Mouse (Mus musculus): ENCODE results near the gene Serpina1f. TPM values are rescaled to one million over a fixed set of nuclear protein-coding genes. Genes with fewer than 3 reads are reported as not detected.
"Not testable (repeated sequence)": the region's sequence is repeated elsewhere in the genome, so short reads cannot be mapped to it uniquely, and the experiment has no call there.

The Serpina1f gene
- polyA plus RNA-seq, 1 experiment from 2014 or later: 0.49 TPM

GRCm38 (mm10) chr12:103670964-103671363, 24.4 kb downstream of the Serpina1f start:
- DNase-seq (ENCODE audit: low read depth, low spot score) (no peak), ATAC-seq (no peak)
- ChIA-PET CTCF (interaction anchor here (0.8 to 1.5 kb wide), 4 partner anchors 13 to 127 kb away, joined by 3 to 4 read pairs (median 4); no protein-coding TSS in a partner anchor), POLR2A (interaction anchor here (1.4 kb wide), 1 partner anchor 13 kb away, joined by 3 read pairs; no protein-coding TSS in a partner anchor)
- no peak for TF ChIP-seq CTCF (IDR thresholded peaks at IDR 0.05)
- no peaks in the 10 kb centered on the region for H3K27me3 ChIP-seq
- in situ Hi-C loops (cut with MboI; ENCODE audit: low pct_unique_long_range_greater_than_20kb): loop anchor here (5.0 kb wide), 1 partner anchor 36 kb away; no protein-coding TSS in a partner anchor

GRCm38 (mm10) chr12:103670344-103670743, 25.0 kb downstream of the Serpina1f start:
- CTCF ChIA-PET: interaction anchor here (0.8 to 1.2 kb wide), 3 partner anchors 14 to 41 kb away, joined by 3 read pairs; no protein-coding TSS in a partner anchor
- H3K27me3 ChIP-seq: no peaks in the 10 kb centered on the region
- ATAC-seq (no peak), DNase-seq (ENCODE audit: low read depth, low spot score) (no peak)
- no peak for TF ChIP-seq CTCF (IDR thresholded peaks at IDR 0.05)
- in situ Hi-C loops (cut with MboI; ENCODE audit: low pct_unique_long_range_greater_than_20kb): loop anchor here (5.0 kb wide), 1 partner anchor 37 kb away; no protein-coding TSS in a partner anchor
- POLR2A ChIA-PET: no interaction called here

DNA sequence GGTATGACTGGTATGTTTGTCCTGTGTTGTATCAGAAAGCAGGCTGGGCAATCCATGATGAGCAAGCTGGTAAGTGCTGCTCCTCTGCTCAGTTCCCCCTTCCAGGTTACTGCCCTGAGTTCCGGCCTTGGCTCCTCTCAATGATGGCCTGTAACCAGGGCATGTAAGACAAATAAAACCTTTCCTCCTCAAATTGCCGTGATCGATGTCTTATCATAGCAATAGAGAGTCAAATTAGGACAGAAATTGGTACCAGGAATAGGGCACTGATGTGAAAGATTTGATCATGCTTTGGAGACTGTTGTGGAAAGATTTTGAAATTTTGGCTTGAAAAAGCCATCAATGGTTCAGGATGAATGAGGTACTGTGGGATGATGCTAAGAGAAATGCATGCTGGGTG, 30.0 kb downstream of the Serpina1f start:
- ChIA-PET POLR2A (no interaction called here), CTCF (interaction anchor here (1.3 to 3.3 kb wide), 3 partner anchors 8 to 22 kb away, joined by 3 to 10 read pairs (median 5); no protein-coding TSS in a partner anchor)
- in situ Hi-C loops (cut with MboI; ENCODE audit: low pct_unique_long_range_greater_than_20kb): no loop called here
- H3K27me3 ChIP-seq: no peaks in the 10 kb centered on the region
- ATAC-seq (no peak), DNase-seq (ENCODE audit: low read depth, low spot score) (no peak)
- no peak for TF ChIP-seq CTCF (IDR thresholded peaks at IDR 0.05)

DNA sequence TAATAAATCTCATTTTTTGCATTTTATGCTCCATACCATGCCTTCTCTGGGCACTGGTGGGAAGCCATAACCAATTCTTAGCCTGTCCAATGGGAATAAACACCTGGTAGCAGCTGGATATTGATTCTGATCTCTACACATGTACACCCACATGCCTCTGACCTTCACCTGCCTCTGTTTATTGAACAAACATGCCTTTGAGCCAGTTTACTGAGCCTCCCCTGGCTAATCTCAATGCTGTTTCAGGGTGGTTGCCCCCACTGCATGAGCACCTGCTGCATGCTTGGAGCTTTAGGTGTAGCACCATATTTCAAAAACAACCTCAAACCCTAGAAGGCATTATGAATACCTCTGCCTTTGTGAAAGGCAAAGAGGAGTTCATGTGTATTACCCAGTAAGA, 33.3 kb downstream of the Serpina1f start:
- POLR2A ChIA-PET; H3K27me3 ChIP-seq; ATAC-seq; in situ Hi-C loops (cut with MboI; ENCODE audit: low pct_unique_long_range_greater_than_20kb); DNase-seq (ENCODE audit: low read depth, low spot score): not testable (repeated sequence)
- CTCF ChIA-PET: interaction anchor here (1.4 to 3.3 kb wide), 2 partner anchors 12 to 49 kb away, joined by 4 to 10 read pairs; no protein-coding TSS in a partner anchor

- POLR2A ChIA-PET: interaction anchor here (0.9 kb wide), 1 partner anchor 31 kb away, joined by 4 read pairs; no protein-coding TSS in a partner anchor
- ATAC-seq (peak; percentile 42), DNase-seq (ENCODE audit: low read depth, low spot score) (no peak)
- in situ Hi-C loops (cut with MboI; ENCODE audit: low pct_unique_long_range_greater_than_20kb): no loop called here
- CTCF ChIA-PET: no interaction called here
- H3K27me3 ChIP-seq: no peaks in the 10 kb centered on the region
- TF ChIP-seq CTCF (IDR thresholded peaks at IDR 0.05): no peak
Observed at GRCm38 (mm10) chr12:103660076-103660475, 35.3 kb downstream of the Serpina1f start.

DNA sequence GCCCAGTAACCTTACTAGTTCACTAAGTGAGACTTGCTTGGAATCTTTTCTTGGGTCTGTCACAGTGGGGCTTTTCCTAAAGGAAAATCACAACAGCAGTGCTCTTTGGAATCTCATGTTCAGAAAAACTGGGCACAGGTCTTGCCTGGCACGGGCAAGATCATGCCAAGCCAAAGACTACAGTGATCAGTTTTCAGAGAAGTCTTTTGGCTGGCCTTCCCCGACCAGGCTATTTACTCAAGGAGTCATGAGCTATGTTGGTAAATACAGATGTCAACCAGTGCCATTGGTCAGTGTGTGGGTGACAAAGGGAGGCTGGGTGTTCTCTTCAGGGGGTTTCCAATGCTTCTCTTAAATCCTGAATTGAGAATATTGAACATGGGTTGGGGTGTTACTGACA, 36.2 kb downstream of the Serpina1f start:
- ChIA-PET POLR2A (interaction anchor here (0.9 kb wide), 1 partner anchor 30 kb away, joined by 4 read pairs; no protein-coding TSS in a partner anchor), CTCF (no interaction called here)
- no peak for ATAC-seq
- no peaks in the 10 kb centered on the region for H3K27me3 ChIP-seq
- TF ChIP-seq CTCF (IDR thresholded peaks at IDR 0.05): no peak
- DNase-seq (ENCODE audit: low read depth, low spot score): no peak
- in situ Hi-C loops (cut with MboI; ENCODE audit: low pct_unique_long_range_greater_than_20kb): no loop called here

DNA sequence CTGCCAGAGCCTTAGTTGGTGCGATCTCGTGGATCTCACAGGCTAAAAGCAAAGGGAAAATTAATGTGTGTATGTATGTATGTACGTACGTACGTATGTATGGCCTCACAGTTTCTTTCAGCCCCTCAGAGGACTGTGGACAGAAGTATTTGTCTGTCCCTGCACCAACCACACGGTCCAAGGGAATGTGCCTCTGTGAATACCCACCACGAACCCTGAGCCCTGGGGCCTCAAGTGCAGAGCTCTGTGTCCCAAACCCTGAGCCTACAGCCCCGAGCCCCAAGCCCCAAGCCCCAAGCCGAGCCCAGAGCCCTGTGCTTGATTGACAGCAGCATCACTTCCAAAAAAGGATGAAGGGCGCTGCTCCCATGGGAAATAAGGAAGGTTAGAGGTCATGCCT, 37.3 kb downstream of the Serpina1f start:
- DNase-seq (ENCODE audit: low read depth, low spot score) (no peak), ATAC-seq (no peak)
- ChIA-PET CTCF (no interaction called here), POLR2A (no interaction called here)
- in situ Hi-C loops (cut with MboI; ENCODE audit: low pct_unique_long_range_greater_than_20kb): no loop called here
- no peaks in the 10 kb centered on the region for H3K27me3 ChIP-seq
- TF ChIP-seq CTCF (IDR thresholded peaks at IDR 0.05): no peak

DNA sequence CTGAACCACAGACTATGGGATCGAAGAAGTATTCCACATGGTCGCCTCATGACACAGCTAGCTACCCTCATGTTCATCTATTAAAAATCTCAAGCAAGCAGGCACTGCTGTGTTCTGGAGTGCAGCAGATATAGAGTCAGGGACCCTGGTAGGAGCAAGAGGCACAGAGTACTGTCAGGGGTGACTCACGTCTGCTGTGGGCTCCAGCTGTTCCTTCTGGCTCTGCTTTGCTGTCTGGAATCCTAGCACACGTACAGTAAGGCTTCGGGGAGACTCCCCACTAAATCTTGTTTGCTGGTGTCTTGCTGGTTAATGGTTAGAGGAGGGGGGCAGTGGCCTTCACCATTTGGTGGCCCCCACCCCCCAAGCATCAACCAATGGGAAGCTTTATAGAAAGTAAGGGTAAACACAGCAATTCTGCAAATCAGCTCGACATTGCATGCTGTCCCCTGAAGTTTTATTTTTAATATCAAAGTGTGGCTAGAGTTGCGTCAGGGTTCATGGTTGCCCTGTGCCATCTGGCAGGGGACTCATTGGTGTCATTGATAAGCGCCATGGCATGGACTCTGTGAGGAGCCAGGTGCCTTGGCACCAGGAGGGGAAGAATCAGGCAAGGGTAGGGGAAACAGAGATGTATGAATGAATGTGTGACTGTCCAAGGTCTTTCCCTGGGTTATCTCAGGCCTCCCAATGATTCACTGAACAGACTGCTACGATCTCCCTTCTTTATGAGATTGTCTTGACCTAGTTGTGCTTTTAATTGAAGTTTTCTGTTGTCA, 38.3 kb downstream of the Serpina1f start, which contains the start of gene Serpina6:
Serpina6 (minus strand) TSS at position 365 of the 779 bp plus-strand sequence.
- TF ChIP-seq CTCF (IDR thresholded peaks at IDR 0.05): no peak
- ChIA-PET CTCF (interaction anchor here (0.6 to 0.9 kb wide), 3 partner anchors 9 to 14 kb away, joined by 3 read pairs; no protein-coding TSS in a partner anchor), POLR2A (no interaction called here)
- no peaks in the 10 kb centered on the region for H3K27me3 ChIP-seq
- no peak for DNase-seq (ENCODE audit: low read depth, low spot score)
- ATAC-seq: peak; percentile 40
- in situ Hi-C loops (cut with MboI; ENCODE audit: low pct_unique_long_range_greater_than_20kb): no loop called here

- TF ChIP-seq CTCF (IDR thresholded peaks at IDR 0.05): no peak
- no peak for ATAC-seq
- ChIA-PET CTCF (no interaction called here), POLR2A (no interaction called here)
- no peak for DNase-seq (ENCODE audit: low read depth, low spot score)
- H3K27me3 ChIP-seq: no peaks in the 10 kb centered on the region
- in situ Hi-C loops (cut with MboI; ENCODE audit: low pct_unique_long_range_greater_than_20kb): no loop called here
Observed at GRCm38 (mm10) chr12:103655123-103656044, 39.9 kb downstream of the Serpina1f start.

GRCm38 (mm10) chr12:103653836-103654235, 41.5 kb downstream of the Serpina1f start:
- no peak for TF ChIP-seq CTCF (IDR thresholded peaks at IDR 0.05)
- ATAC-seq: no peak
- ChIA-PET POLR2A (no interaction called here), CTCF (no interaction called here)
- no peaks in the 10 kb centered on the region for H3K27me3 ChIP-seq
- in situ Hi-C loops (cut with MboI; ENCODE audit: low pct_unique_long_range_greater_than_20kb): no loop called here
- DNase-seq (ENCODE audit: low read depth, low spot score): no peak
